Mouse (Mus musculus) heart, adult 8-10 months (tissue): Measurements from ENCODE around the gene Timm8a2. TPM values are rescaled to one million over a fixed set of nuclear protein-coding genes. Genes with fewer than 3 reads are reported as not detected.

Experiments used
- DNase-seq: peaks from one replicate; pipeline ENCODE4 v3.0.0; 2022; ENCODE audit warnings: low spot score
- total RNA-seq, 4 experiments: library from RNA; stranded (reverse); gene quantifications; 2 replicates each; pipeline ENCODE4 v1.2.4; 2022

Gene Timm8a2
- total RNA-seq, 4 experiments from 2014 or later: not detected

DNA sequence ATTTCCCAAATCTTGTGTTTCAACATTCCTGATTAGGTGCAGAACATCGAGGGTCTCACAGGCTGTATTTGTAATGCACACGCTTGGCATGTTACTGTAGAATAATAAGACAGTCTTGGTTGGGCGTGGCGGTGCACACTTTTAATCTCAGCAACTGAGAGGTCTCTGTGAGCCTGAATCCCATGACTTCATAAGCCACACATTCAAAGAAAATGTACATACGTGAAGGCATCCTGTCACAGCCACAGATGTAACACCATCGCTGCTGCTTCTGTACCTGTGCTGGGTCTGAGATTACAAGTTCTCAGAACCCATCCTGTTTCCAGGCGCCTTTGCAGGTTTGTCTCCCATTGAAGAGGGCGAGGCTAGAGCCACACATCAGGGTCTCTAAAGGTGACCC lies 22.7 kb upstream of the Timm8a2 start:
- no peak for DNase-seq

GRCm38 (mm10) chr14:122012193-122012592 lies 22.3 kb upstream of the Timm8a2 start:
- no peak for DNase-seq

GRCm38 (mm10) chr14:122012814-122013213 lies 21.7 kb upstream of the Timm8a2 start:
- no peak for DNase-seq

DNA sequence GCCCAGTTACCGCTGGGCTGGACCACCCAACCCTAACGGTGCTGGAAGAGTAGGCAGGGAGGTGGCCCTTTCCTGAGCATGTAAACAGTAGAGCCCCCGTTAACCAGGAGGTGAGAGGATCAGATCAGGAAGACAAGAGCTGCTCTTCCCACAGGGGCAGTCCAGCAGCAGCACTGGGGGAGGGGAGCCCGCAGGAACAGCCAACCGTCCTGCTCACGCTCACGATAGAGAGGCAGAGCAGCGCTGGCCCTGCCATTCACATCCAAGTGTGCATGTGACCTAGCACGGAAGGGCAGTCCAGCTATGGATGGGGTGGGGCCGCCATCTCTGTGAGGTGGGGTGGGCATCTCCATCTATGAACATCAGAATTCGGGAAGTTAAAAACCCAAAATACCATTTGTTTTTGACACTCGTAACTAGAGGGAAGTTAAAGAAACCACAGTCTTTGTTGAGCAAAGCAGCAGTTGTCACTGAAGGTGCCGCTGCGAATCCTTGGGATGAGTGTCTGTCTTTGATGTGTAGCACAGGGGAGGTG lies 21.0 kb upstream of the Timm8a2 start:
- DNase-seq: peak; percentile 44

DNA sequence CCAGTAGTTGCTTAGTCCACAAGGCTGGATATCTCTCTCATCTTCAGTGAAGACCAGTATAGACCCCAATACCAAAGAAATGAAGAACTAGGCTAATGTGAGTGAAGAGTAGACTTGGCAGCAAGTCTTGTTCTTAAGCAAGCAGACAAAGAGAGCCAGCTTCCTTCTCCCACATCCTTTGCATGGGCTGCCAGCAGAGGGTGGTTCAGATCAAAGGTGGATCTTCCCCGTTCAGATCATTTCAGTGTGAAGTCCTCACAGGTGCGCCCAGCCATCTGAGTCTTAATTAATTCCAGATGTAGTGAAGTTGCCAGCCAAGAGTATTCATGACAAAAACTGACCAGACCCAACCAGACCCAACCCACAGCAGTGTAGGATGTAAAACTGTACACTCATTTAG lies 16.5 kb upstream of the Timm8a2 start:
- no peak for DNase-seq

DNA sequence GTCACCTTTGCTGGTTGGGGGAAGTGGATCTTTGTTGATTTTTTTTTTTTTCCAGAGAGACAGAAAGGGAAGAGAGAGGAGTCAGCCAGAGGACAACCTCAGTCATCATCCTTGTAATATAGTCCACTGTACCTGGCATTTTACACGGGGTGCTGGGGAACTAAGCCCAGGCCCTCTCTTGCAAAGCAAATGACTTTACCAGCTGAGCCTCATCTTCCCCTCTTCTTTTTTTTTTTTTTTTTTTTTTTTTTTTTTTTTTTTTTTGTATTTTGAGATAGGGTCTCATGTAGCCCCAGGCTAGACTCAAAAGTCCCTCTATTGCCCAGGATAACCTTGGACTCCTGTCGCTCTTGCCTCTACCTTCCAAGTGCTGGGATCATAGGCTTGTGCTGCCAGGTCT lies 15.1 kb upstream of the Timm8a2 start:
- no peak for DNase-seq

DNA sequence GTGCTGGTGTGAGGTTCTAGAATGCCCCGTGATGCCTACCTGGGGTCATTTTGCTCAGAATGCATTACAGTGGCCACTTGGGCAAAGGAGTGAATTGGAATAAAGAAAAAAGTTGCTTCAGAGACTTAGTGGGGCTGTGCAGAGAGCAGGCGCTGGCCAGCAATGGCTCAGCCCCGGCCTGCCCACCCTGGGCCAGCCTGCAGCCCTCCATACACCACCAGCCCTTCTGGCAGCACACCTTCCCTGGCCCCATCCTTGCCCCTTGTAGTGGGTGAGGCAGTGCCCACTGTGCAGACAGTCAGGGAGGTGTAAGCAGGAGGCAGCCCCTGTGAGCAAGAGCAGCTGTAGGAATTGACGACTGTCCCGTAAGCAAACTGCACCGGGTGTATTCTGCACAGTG lies 13.9 kb upstream of the Timm8a2 start:
- no peak for DNase-seq

- no peak for DNase-seq
These were observed 11.4 kb upstream of the Timm8a2 start for GRCm38 (mm10) chr14:122023054-122023453.

GRCm38 (mm10) chr14:122023928-122024327 lies 10.5 kb upstream of the Timm8a2 start:
- no peak for DNase-seq

DNA sequence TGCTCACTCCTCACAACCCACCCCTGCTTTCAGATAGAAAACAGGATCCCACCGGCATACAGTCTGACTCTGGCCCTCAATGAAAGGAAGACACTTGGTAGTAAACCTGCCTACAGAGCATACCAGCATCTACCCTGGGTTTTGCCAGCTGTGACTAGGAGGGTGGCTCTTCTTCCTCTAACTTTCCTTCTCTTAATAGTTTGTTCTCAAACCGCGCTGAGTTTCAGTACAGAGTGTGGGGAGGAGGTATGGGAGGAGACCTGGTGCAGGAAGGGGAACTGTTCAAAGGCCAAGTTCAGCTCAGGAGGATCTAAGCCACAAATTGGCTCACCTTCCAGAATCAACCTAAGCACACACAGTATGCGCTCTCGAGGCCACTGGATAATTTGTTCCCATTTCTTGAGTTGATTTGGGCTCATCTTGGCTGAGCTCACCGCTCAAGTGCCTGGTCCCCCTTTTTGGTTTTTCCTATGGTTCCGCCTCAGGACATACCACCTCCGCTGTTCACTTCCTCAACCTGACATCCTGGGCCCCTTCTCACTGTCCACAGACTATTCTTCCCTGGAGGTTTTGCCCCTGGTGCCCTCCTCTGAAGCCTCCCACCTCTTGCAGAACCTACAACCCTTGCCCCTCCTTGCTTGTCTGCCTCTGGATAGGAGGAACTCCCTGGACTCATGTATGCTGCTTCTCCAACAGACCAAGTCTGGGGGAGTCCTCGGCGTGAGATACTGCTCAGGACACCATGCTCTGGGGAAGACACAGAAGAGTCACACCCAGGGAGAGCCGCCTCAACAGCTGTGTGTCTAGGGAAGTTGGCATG lies 5.3 kb upstream of the Timm8a2 start:
- DNase-seq: no peak

- DNase-seq: no peak
These were observed 4.6 kb upstream of the Timm8a2 start for GRCm38 (mm10) chr14:122029851-122030250.

GRCm38 (mm10) chr14:122032045-122032444 lies 2.4 kb upstream of the Timm8a2 start:
- no peak for DNase-seq

DNA sequence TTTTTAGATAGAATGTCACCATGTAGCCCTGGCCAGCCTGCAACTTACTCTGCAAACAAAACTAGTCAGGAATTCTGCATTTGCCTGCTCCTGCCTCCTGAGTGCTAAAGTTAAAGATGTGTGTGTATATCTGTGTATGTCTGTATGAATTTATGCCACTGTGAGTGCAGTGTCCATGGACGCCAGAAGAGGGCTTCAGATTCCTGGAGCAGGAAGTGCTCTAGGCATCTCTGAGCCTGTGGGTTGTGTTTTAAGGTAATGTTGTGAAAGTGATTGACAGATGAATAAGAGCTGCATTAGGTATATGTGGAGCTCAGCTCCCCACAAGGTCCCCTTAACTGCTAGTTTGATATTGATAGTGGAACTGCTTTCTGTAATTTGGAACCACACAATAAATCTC lies 707 bp downstream of the Timm8a2 start:
- no peak for DNase-seq

DNA sequence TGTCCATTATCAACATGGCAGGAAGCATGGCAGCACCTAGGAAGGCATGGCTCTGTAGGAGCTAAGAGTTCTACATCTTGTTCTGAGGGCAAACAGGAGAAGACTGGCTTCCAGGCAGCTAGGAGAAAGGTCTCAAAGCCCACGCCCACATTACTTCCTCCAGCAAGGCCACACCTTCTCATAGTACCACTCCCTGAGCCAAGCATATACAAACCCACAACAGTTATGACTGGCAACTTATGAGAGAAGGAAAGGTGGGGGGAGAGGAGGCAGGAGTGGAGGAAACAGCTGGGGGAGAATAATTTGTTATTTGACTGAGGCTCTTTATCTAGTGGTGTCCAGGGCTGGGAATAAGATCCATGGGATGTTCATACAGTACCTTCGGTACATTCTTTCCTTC lies 1.4 kb downstream of the Timm8a2 start:
- no peak for DNase-seq

DNA sequence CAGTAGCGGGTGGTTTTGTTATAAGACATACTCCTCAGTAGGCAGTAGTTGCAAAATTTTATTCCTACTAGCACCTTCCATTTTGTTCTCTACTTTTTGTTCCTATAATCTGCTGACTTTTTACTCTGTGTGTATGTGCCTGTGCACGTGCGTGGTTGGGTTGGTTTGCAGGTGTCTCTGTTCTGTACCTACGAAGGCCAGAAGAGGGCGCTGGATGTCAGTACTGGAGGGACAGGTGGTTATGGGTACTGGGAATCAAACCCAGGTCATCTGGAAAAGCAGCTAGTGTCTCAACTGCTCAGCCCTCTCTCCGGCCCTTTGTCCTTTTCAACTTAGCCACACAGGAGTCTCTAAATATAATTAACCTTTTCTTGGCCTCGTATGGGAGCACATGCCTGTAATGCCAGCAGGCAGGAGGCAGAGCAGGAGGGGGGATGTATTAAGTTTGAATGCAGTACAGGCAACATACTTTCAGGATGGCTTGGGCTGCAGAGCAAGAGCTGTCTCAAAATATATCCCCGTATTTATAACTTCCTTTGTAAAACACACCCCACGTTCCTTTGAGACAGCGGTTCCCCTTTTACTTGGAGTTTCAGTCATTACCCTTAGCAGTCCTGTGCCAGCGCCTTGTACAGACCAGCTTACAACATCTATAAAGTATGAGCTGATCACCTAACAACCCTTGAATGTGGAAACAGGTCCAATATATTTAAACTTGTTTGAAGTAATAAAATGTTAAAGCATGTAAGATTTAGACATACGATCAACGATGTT lies 4.6 kb downstream of the Timm8a2 start:
- DNase-seq: no peak

DNA sequence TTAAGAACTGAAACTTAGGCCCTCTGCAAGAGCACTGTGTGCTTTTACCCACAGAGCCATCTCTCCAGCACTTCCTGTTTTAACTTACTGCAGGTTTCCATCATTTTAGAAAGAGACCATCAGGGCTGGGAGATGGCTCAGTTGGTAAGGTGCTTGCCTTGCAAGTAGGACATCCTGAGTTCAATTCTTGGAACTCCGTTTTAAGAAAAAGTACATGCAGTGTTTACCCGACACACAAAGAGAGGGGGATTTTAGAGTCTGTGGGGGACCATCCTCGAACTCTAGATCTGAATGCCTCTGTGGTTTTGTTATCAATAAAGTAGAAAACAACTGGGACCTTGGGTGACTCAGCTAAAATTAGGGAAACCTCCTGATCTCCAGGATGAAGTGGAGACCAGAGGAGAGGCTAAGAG lies 6.9 kb downstream of the Timm8a2 start:
- DNase-seq: no peak

DNA sequence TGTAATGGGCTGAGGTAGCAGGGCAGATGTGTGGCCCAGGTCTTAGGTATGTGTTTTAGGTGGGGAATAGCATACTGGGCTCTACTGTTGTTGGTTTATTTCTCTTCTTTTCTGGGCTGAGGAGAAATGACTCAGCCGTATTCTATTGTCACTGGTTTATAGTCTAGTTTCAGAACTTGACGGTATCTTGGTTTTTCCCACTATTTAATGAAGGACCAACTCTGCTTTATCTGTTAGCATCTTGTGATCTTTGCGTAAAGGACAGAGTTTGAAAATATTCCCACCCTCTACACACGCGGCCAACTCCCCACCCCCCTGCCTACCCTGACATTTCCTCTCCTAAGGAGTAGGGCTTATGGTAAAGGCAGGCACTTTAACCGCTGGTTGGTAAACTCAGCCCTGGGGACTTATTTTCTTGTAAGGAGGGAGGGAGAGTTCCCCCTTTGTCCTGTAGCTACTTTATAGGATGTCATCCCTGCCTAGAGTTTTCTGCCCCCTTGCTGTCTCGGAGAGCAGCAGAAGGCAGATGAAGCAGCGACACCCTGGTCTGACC lies 7.7 kb downstream of the Timm8a2 start:
- DNase-seq: no peak

- no peak for DNase-seq
These were observed 13.3 kb downstream of the Timm8a2 start for GRCm38 (mm10) chr14:122047784-122048183.

GRCm38 (mm10) chr14:122048816-122049215 lies 14.3 kb downstream of the Timm8a2 start:
- no peak for DNase-seq

DNA sequence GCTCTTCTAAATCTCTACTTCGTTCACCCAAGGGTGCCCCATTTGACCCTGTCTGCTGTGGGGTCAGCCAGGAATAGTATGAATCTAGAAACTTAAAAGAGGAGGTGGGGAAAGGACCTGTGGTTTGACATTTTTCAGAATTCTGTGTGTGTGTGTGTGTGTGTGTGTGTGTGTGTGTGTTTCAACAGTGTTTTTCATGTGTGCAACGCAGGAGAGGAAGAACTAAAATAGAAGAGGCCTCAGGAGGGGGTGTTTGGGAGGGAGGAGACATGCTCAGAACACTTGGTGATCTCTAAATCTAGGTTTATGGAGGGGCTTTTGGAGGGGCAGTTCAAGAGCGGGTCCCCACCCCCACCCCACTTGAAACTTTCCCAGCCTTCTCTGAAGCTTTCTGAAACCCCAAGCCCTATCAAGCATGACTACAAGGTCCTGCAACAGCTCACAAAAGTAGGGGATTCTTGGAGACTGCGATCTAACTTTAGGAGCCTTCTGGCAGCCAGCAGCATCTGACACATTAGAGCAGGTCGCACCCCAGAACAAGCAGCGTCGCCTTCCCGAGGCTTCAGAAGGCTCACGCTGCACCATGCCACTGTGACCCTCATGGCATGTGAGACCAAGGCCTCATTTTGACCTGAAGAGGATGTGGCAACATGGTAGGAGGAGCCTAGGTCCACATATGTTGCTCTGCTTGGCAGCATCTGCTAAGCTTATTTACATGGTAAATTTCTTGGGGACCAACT lies 18.6 kb downstream of the Timm8a2 start:
- DNase-seq: no peak

DNA sequence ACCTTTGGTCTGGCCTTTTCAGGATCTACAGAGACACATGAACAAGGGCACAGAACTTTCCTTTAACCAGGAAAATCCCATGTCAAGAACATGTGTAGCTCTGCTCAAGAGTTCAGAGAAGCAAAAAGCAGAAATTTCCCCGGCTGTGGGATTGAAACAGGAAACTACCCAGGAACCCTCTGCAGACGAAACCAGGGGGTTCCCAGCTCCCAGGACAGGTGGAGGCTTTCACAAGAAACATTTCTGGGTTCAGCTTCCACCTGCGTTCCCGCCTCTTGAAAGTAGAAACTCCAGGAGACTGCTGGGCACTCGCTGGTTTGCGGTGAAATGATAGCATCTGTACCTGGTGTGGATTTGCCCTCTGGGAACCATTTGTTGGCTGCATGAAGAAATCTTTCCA lies 22.4 kb downstream of the Timm8a2 start:
- DNase-seq: no peak

- DNase-seq: no peak
These were observed 23.5 kb downstream of the Timm8a2 start for GRCm38 (mm10) chr14:122057941-122058346.
